Mouse (Mus musculus) heart, embryonic 12.5 days (tissue): Measurements from ENCODE around the gene Wsb2. TPM values are rescaled to one million over a fixed set of nuclear protein-coding genes. Genes with fewer than 3 reads are reported as not detected.
A peak's percentile ranks its signal among the peaks of the same experiment; 100 is the strongest.
"Not testable (repeated sequence)": the region's sequence is repeated elsewhere in the genome, so short reads cannot be mapped to it uniquely, and the experiment has no call there.

Experiments used
- ATAC-seq: fragments of 200-750 bp; cut with Nextera tagmentation; 2 replicates; pipeline ENCODE4 v1.8.0; 2017; ENCODE audit warnings: moderate TSS enrichment, moderate library complexity; ENCODE audit not compliant: insufficient number of reproducible peaks, low FRiP score
- H3K27ac ChIP-seq: fragments of 300-500 bp; sonication (generic); 2 replicates; pipeline ENCODE4 v1.5.1; 2016; ENCODE audit warnings: mild to moderate bottlenecking, moderate library complexity; ENCODE audit not compliant: poor library complexity, severe bottlenecking
- H3K27me3 ChIP-seq: fragments of 300-500 bp; sonication (generic); replicated peaks from 2 replicates; pipeline ENCODE4 v1.6.1; 2016; ENCODE audit warnings: mild to moderate bottlenecking, moderate library complexity
- H3K36me3 ChIP-seq: fragments of 300-500 bp; sonication (generic); 2 replicates; pipeline ENCODE4 v1.6.1; 2016; ENCODE audit warnings: mild to moderate bottlenecking, moderate library complexity
- H3K4me1 ChIP-seq: fragments of 300-500 bp; sonication (generic); replicated peaks from 2 replicates; pipeline ENCODE4 v1.6.1; 2016; ENCODE audit warnings: mild to moderate bottlenecking
- H3K4me2 ChIP-seq: fragments of 300-500 bp; sonication (generic); 2 replicates; pipeline ENCODE4 v1.6.1; 2016; ENCODE audit warnings: mild to moderate bottlenecking, moderate library complexity
- H3K4me3 ChIP-seq: fragments of 300-500 bp; sonication (generic); 2 replicates; pipeline ENCODE4 v1.5.1; 2016; ENCODE audit warnings: mild to moderate bottlenecking
- H3K9ac ChIP-seq: fragments of 300-500 bp; sonication (generic); 2 replicates; pipeline ENCODE4 v1.6.1; 2016; ENCODE audit warnings: mild to moderate bottlenecking, moderate library complexity
- H3K9me3 ChIP-seq: fragments of 300-500 bp; sonication (generic); replicated peaks from 2 replicates; pipeline ENCODE4 v1.6.1; 2016; ENCODE audit warnings: mild to moderate bottlenecking, moderate library complexity
- WGBS: fragments of 180-500 bp; shearing (Covaris S2); methylation state at CpG from one replicate; pipeline ENCODE4 v1.1.7; 2016; 5-methylcytosine and 5-hydroxymethylcytosine counted together
- polyA plus RNA-seq: library from polyadenylated mRNA; unstranded; fragments of >200 nt; fragmentation: Nextera tagmentation; extraction: Ambion mirVana; gene quantifications from 2 replicates; pipeline ENCODE4 v1.2.1, GENCODE M21; 2016

Gene Wsb2
- polyA plus RNA-seq, 1 experiment from 2014 or later = 96.8 TPM

- peaks cover 5% of the 10 kb centered on the region; the same call in 1 of the 2 replicates for H3K9me3 ChIP-seq
- 74% methylated on average over 6 of the region's 6 CpGs for WGBS
- no peak for ATAC-seq
- no peak overlapping the region for H3K4me2 ChIP-seq
- no peaks in the 10 kb centered on the region for H3K4me1 ChIP-seq
- no peak overlapping the region for H3K4me3 ChIP-seq
- H3K27ac ChIP-seq = no peak overlapping the region
- peaks cover 52% of the 10 kb centered on the region for H3K36me3 ChIP-seq
- no peaks in the 10 kb centered on the region for H3K27me3 ChIP-seq
- no peak overlapping the region for H3K9ac ChIP-seq
Measured at GRCm38 (mm10) chr5:117340081-117340480, 17.0 kb upstream of the Wsb2 start.

DNA sequence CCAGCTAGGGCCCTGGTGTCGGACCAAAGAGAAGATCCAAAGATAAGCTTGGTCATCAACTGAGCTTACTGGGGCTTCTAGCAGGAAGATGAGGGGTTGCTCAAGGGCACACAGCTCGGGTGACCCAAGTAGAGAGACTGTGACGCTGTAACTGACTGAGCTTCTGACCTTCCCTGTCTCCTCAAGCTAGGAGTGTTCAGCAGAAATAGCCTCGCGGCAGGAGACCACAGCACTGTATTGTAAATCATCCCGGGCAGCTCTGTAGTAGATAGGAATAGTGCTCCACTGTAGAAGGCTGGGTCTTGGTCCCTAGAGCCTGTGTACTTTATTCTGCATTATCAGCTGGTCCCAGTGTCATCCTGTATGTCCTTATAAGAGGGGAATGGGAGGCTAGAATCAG, 15.2 kb upstream of the Wsb2 start:
- Histone ChIP-seq H3K4me1 (no peaks in the 10 kb centered on the region), H3K9me3 (peaks cover under 1% of the 10 kb centered on the region; the same call in 1 of the 2 replicates), H3K27ac (no peak overlapping the region), H3K36me3 (peaks cover 43% of the 10 kb centered on the region), H3K9ac (no peak overlapping the region), H3K4me2 (no peak overlapping the region), H3K4me3 (no peak overlapping the region), H3K27me3 (no peaks in the 10 kb centered on the region)
- ATAC-seq = no peak
- WGBS = 60% methylated on average over 6 of the region's 6 CpGs

DNA sequence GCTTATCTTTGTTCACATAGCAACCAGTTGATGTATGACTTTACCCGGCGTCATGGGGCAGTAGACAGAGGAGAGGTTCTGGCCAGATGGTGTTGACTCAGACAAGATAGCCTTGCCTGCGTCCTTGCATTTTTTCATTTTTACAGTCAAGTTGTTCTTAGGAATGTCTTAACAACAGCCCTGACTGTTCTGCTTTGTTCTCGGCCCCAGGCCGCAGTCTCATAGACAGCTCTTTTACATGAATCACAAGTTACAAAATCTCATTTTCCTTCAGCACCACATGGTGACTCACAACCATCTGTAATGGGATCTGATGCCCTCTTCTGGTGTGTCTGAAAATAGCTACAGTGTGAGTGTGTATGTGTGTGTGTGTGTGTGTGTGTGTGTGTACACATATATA, 12.6 kb upstream of the Wsb2 start:
- not testable (repeated sequence) for H3K9ac ChIP-seq, H3K4me2 ChIP-seq, H3K4me3 ChIP-seq, H3K27me3 ChIP-seq, H3K9me3 ChIP-seq, ATAC-seq, H3K4me1 ChIP-seq, H3K27ac ChIP-seq
- peaks cover 41% of the 10 kb centered on the region for H3K36me3 ChIP-seq
- WGBS = 66% methylated on average over 5 of the region's 5 CpGs

DNA sequence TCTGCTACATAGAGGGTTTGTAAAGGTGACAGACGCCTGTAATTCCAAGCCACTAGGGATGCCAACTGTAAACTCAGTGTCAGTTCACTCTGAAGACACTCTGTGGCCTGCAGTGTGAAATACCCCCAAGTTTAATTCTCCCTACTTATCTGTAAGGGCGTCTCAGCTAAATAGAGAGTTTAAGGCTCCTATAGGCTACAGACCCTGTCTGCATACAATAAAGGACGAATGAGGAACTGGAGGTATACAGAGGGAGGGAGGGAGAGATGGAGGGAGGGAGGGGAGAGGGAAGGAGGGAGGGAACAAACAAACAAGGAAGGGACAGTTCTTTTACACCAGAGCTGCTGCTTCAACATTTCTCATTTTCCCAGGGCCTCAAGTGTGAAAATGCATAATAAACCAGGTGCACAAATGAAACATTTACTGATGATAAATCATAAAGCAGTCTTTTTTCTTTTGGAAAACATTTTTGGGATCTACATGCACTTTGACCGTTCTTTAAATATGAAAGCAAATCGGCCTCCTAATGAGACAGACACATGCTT, 11.6 kb upstream of the Wsb2 start:
- Histone ChIP-seq H3K4me2 (no peak overlapping the region), H3K4me3 (no peak overlapping the region), H3K4me1 (no peaks in the 10 kb centered on the region), H3K9ac (no peak overlapping the region), H3K27ac (no peak overlapping the region), H3K9me3 (peaks cover 2% of the 10 kb centered on the region; the same call in 1 of the 2 replicates), H3K36me3 (peaks cover 38% of the 10 kb centered on the region), H3K27me3 (no peaks in the 10 kb centered on the region)
- ATAC-seq = no peak
- 72% methylated on average over 5 of the region's 5 CpGs for WGBS

DNA sequence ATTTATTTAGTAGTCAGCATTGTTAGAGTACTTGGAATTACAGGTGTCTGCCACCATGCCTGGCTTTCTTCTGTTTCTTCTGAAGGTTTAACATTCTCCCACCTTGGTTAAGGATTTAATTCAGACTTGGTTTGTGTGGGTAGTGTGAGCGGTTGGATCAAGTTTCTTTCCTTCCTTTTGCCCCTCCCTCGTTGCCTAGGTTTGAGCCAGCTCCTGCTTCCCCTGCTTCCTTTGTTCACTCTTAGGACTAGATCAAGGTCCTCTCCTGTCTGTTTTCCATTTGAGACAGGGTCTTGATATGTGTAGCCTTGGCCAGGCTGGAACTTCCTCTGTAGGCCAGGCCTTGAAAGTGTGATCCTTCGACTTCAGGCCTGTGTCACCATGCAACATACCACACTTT, 10.8 kb upstream of the Wsb2 start:
- ATAC-seq = no peak
- no peak overlapping the region for H3K27ac ChIP-seq
- H3K27me3 ChIP-seq = no peaks in the 10 kb centered on the region
- no peak overlapping the region for H3K9ac ChIP-seq
- no peaks in the 10 kb centered on the region for H3K4me1 ChIP-seq
- peaks cover 38% of the 10 kb centered on the region for H3K36me3 ChIP-seq
- peaks cover 2% of the 10 kb centered on the region; the same call in 1 of the 2 replicates for H3K9me3 ChIP-seq
- 60% methylated on average over 3 of the region's 3 CpGs for WGBS
- H3K4me2 ChIP-seq = no peak overlapping the region
- H3K4me3 ChIP-seq = no peak overlapping the region

DNA sequence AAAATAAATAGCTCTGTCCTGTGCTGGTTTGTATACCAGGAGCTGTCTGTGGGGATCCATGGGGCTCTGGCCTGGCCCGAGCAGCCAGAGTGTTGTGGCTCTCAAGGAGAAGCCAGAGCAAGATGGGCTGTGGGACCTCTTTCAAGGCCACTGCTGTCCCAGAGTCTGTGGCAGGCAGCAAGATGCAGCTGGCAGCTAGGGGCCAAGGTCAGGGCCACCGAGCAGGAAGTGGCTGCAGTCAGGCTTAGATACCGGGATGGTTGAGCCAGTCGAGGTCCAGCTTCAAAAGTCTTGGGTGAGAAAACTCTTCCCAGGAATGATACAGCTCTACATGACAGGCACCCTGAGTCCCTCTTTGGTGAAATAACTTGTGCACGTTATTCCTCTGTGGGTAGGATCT, 10.1 kb upstream of the Wsb2 start:
- Histone ChIP-seq H3K4me2 (no peak overlapping the region), H3K36me3 (peaks cover 40% of the 10 kb centered on the region), H3K27me3 (no peaks in the 10 kb centered on the region), H3K4me3 (no peak overlapping the region), H3K9me3 (peaks cover 2% of the 10 kb centered on the region; the same call in 1 of the 2 replicates), H3K27ac (no peak overlapping the region), H3K9ac (no peak overlapping the region), H3K4me1 (no peaks in the 10 kb centered on the region)
- 62% methylated on average over 5 of the region's 5 CpGs for WGBS
- no peak for ATAC-seq

- H3K4me1 ChIP-seq = no peaks in the 10 kb centered on the region
- peak overlapping the region; percentile 22; the same call in 1 of the 2 replicates for H3K4me2 ChIP-seq
- no peak for ATAC-seq
- no peaks in the 10 kb centered on the region for H3K27me3 ChIP-seq
- no peak overlapping the region for H3K27ac ChIP-seq
- H3K9me3 ChIP-seq = peaks cover 2% of the 10 kb centered on the region; the same call in 1 of the 2 replicates
- 82% methylated on average over 2 of the region's 2 CpGs for WGBS
- no peak overlapping the region for H3K9ac ChIP-seq
- H3K36me3 ChIP-seq = peaks cover 49% of the 10 kb centered on the region
- no peak overlapping the region for H3K4me3 ChIP-seq
Measured at GRCm38 (mm10) chr5:117347838-117348237, 9.3 kb upstream of the Wsb2 start.

GRCm38 (mm10) chr5:117348279-117348678, 8.8 kb upstream of the Wsb2 start:
- H3K4me2 ChIP-seq = peak overlapping the region; percentile 22; the same call in 1 of the 2 replicates
- H3K27me3 ChIP-seq = no peaks in the 10 kb centered on the region
- H3K4me1 ChIP-seq = no peaks in the 10 kb centered on the region
- no peak overlapping the region for H3K9ac ChIP-seq
- 38% methylated on average over 19 of the region's 19 CpGs for WGBS
- H3K36me3 ChIP-seq = peaks cover 50% of the 10 kb centered on the region
- H3K27ac ChIP-seq = no peak overlapping the region
- H3K9me3 ChIP-seq = peaks cover 2% of the 10 kb centered on the region; the same call in 1 of the 2 replicates
- ATAC-seq = peak; percentile 83
- H3K4me3 ChIP-seq = no peak overlapping the region

DNA sequence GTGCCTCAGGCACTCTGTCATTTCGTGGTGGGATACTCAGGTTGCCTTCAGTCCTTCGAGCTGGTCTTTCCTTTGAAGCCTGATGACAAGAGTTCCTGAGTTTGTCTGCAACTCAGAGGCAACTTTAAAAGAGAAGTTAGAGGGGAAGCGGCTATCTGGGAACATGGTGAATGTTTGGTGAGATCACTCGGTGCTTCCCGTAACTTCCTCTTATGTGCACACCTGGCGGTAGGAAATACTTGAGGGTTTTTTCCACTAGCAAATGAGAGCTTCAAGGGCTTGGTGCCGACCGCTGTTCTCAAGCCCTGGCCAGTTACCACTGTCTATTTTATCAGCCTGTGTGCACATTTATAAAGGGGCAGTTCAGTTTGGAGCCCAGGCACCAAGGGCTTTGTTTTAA, 3.0 kb upstream of the Wsb2 start:
- peaks cover 21% of the 10 kb centered on the region for H3K36me3 ChIP-seq
- no peak overlapping the region for H3K4me2 ChIP-seq
- WGBS = 61% methylated on average over 8 of the region's 8 CpGs
- ATAC-seq = no peak
- H3K9me3 ChIP-seq = no peaks in the 10 kb centered on the region
- H3K4me1 ChIP-seq = peaks cover 24% of the 10 kb centered on the region
- no peak overlapping the region for H3K9ac ChIP-seq
- H3K4me3 ChIP-seq = no peak overlapping the region
- no peak overlapping the region for H3K27ac ChIP-seq
- H3K27me3 ChIP-seq = no peaks in the 10 kb centered on the region

GRCm38 (mm10) chr5:117355648-117356303, 1.3 kb upstream of the Wsb2 start:
- no peaks in the 10 kb centered on the region for H3K27me3 ChIP-seq
- peak overlapping the region; percentile 94; the same call in 1 of the 2 replicates for H3K4me3 ChIP-seq
- H3K4me1 ChIP-seq = peaks cover 41% of the 10 kb centered on the region
- 40% methylated on average over 14 of the region's 14 CpGs for WGBS
- peak overlapping the region; percentile 88 for H3K4me2 ChIP-seq
- no peaks in the 10 kb centered on the region for H3K9me3 ChIP-seq
- no peak for ATAC-seq
- peaks cover 12% of the 10 kb centered on the region; the same call in 1 of the 2 replicates for H3K36me3 ChIP-seq
- H3K9ac ChIP-seq = peak overlapping the region; percentile 96; the same call in 1 of the 2 replicates
- peak overlapping the region; percentile 98 for H3K27ac ChIP-seq

DNA sequence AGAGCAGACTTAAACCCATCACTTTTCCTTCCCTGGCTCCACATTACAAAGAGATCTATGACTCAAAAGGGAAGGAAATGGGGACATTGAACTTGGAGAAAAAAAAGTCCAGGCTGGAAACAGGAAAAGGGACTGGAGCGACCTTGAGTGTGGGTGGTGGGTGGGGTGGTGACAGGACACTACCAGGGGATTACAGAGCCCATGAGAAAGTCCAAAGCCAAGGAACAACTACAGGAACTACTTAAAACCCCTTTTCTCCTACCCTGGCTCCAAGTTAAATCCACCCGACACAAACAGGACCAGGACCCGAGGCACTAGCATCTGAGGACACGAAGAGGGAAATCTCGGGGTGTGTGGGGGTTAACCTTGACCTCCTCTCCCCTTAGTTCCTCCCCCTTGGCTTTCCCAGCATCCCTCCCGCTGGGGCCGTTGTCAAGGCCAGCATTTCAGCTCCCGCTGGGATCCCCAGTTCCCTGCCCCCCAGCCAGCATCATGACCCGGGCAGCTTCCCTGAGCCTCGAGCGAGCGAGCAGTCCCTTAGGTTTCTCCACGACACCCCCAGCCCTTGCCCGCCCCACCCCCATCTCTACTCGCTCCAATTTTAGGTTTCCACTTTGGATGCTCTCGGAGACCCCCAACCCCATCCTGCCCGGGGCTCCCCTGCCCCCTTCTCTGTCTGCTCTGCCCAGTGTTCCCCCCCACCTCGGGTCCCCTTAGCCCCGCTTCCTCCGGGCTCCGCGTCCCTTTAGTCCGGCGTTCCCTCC, 557 bp upstream of the Wsb2 start:
- Histone ChIP-seq H3K4me2 (peak overlapping the region; percentile 88), H3K36me3 (peaks cover 11% of the 10 kb centered on the region; the same call in 1 of the 2 replicates), H3K27me3 (no peaks in the 10 kb centered on the region), H3K4me1 (peaks cover 48% of the 10 kb centered on the region), H3K4me3 (peak overlapping the region; percentile 94), H3K9me3 (no peaks in the 10 kb centered on the region), H3K27ac (peak overlapping the region; percentile 98), H3K9ac (peak overlapping the region; percentile 96)
- 0% methylated on average over 23 of the region's 24 CpGs for WGBS
- peak; percentile 34 for ATAC-seq
